Mouse (Mus musculus) midbrain, postnatal 0 days (tissue): ENCODE results near the gene Rnase12. TPM values are rescaled to one million over a fixed set of nuclear protein-coding genes. Genes with fewer than 3 reads are reported as not detected.
"Not testable (repeated sequence)": the region's sequence is repeated elsewhere in the genome, so short reads cannot be mapped to it uniquely, and the experiment has no call there.

Source experiments
- ATAC-seq: fragments of 200-750 bp; cut with Nextera tagmentation; 2 replicates; pipeline ENCODE4 v1.8.0; 2017; ENCODE audit warnings: moderate number of reproducible peaks, mild to moderate bottlenecking, moderate TSS enrichment, moderate library complexity; ENCODE audit not compliant: low FRiP score
- DNase-seq: peaks from one replicate; pipeline ENCODE4 v3.0.0-alpha.2; 2015; ENCODE audit warnings: low spot score
- H3K27ac ChIP-seq: fragments of 300-500 bp; sonication (generic); 2 replicates; pipeline ENCODE4 v1.5.1; 2014; ENCODE audit warnings: low read depth, mild to moderate bottlenecking, low read length, mixed read lengths
- H3K27me3 ChIP-seq: fragments of 300-500 bp; sonication (generic); 2 replicates; pipeline ENCODE4 v1.6.1; 2014; ENCODE audit warnings: low read length, control low read depth, mixed read lengths; ENCODE audit not compliant: insufficient read depth
- H3K36me3 ChIP-seq: fragments of 300-500 bp; sonication (generic); 2 replicates; pipeline ENCODE4 v1.6.1; 2014; ENCODE audit warnings: low read length, control low read depth, mixed read lengths; ENCODE audit not compliant: insufficient read depth
- H3K4me1 ChIP-seq: fragments of 300-500 bp; sonication (generic); 2 replicates; pipeline ENCODE4 v1.6.1; 2014; ENCODE audit warnings: mild to moderate bottlenecking, control low read depth, antibody characterized with exemption, low read length, mixed read lengths; ENCODE audit not compliant: insufficient read depth
- H3K4me2 ChIP-seq: fragments of 300-500 bp; sonication (generic); 2 replicates; pipeline ENCODE4 v1.6.1; 2014; ENCODE audit warnings: low read depth, mild to moderate bottlenecking, low read length, mixed read lengths; ENCODE audit not compliant: poor library complexity, severe bottlenecking
- H3K4me3 ChIP-seq: fragments of 300-500 bp; sonication (generic); 2 replicates; pipeline ENCODE4 v1.5.1; 2014; ENCODE audit warnings: low read depth, mild to moderate bottlenecking, low read length, moderate library complexity
- H3K9ac ChIP-seq: fragments of 300-500 bp; sonication (generic); replicated peaks from 2 replicates; pipeline ENCODE4 v1.6.1; 2014; ENCODE audit warnings: mild to moderate bottlenecking, low read length, moderate library complexity, mixed read lengths; ENCODE audit not compliant: poor library complexity, severe bottlenecking
- H3K9me3 ChIP-seq: fragments of 300-500 bp; sonication (generic); 2 replicates; pipeline ENCODE4 v1.6.1; 2016; ENCODE audit warnings: low read length, control low read depth
- CTCF ChIP-seq: IDR thresholded peaks from 2 replicates; pipeline ENCODE4 v1.5.1; 2016; ENCODE audit warnings: antibody characterized with exemption, mild to moderate bottlenecking
- WGBS: fragments of 180-500 bp; shearing (Covaris S2); extraction: QIAGEN DNeasy Blood & Tissue Kit; methylation state at CpG from one replicate; pipeline ENCODE4 v1.1.7; 2014; 5-methylcytosine and 5-hydroxymethylcytosine counted together
- polyA plus RNA-seq: library from polyadenylated mRNA; unstranded; fragments of >200 nt; fragmentation: Nextera tagmentation; extraction: Ambion mirVana; gene quantifications from 2 replicates; pipeline ENCODE4 v1.2.1, GENCODE M21; 2015
- total RNA-seq: library from RNA; depleted of rRNA; stranded (reverse); fragments of >200 nt; gene quantifications from 2 replicates; pipeline ENCODE4 v1.2.3, GENCODE M21; 2014

Rnase12 gene
- total and polyA plus RNA-seq, 2 experiments from 2014 or later: not detected

DNA sequence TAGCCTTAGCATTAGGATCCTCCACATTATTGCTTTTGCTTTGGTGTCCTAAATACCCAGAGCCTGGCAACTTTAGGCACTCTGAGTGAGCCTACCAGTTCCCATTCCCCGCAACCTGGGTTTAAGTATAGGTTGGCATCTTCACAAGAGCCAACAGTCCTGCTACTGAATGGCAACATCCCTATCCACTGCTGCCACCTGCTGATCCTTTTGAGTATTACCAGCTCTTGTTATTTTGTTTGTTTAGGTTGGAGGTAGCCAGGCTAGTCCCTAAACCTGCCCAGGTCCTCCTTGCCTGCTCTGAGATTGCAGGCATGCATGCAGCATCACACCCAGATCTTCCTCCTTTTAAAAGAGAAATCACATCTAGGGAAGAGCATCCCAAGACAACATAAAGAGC, 40.8 kb upstream of the Rnase12 start:
- H3K36me3 ChIP-seq, H3K4me1 ChIP-seq, H3K27ac ChIP-seq, H3K4me2 ChIP-seq, H3K27me3 ChIP-seq, H3K4me3 ChIP-seq, H3K9ac ChIP-seq, H3K9me3 ChIP-seq: not testable (repeated sequence)
- ATAC-seq: peak; percentile 41
- 29% methylated on average over 1 of the region's 1 CpGs for WGBS
- peak; percentile 78 for TF ChIP-seq CTCF
- DNase-seq: peak; percentile 57

DNA sequence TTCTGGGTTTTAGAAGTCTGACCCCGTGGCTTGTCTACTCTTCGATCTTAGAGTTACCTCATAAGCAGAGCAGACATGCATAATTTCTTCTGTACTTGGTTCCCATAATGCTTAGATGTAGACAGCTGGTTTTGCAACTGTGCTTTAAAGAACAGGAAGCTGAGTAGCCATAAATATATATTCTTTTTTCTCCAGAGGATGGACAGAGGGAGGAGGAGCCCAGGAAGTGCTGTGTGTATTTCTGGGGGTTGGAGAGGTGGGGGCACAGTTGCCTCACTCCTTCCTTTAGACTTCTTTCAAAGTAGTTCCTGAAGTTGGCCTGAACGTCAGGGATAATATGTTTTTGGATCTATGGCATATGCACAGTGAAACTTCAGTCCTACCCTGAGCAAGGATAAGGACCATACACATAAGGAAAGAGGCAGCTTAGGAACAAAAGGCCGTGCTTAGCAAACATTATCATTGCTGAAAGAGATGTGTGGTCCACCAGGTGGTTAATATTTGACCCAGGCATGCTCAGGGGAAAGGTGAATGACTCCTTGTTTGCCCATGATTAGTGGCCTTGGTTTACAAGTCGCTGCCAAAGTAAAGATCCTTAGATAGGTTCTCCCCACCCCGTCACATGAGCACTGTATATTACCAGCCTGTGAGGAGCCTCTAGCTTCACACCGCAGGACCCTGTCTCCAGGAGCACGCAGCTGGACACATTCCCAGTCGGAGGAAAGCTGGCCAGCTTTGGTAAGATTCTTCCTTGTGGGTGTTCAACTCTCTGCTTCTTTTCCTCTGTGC, 38.5 kb upstream of the Rnase12 start:
- Histone ChIP-seq H3K9me3 (no peaks in the 10 kb centered on the region), H3K27ac (no peak overlapping the region), H3K4me3 (no peak overlapping the region), H3K4me2 (no peak overlapping the region), H3K9ac (no peak overlapping the region), H3K27me3 (no peaks in the 10 kb centered on the region), H3K36me3 (no peaks in the 10 kb centered on the region), H3K4me1 (no peaks in the 10 kb centered on the region)
- 73% methylated on average over 9 of the region's 9 CpGs for WGBS
- ATAC-seq (no peak), DNase-seq (no peak)
- no peak for TF ChIP-seq CTCF

DNA sequence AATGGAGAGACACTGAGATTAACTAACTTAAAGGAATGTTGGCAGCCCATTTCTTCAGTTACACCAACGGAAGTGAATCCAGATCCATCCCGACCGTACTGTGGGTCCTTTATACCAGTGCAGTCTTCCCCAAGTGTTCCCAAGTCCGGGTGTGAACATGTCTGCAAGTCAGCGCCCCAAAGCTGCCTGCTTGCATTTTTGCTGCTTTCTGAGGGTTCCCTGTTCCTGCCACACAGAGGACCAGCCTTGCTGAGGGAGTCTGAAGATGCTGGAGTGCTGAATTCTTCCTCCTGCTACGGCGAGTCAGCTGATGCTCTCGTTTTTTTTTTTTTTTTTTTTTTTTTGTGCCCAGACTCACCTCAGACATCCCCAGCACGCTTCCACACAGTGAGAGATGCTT, 37.5 kb upstream of the Rnase12 start:
- H3K4me3 ChIP-seq: no peak overlapping the region

GRCm38 (mm10) chr14:51094096-51094875, 36.8 kb upstream of the Rnase12 start:
- Histone ChIP-seq H3K27ac (no peak overlapping the region), H3K4me1 (no peaks in the 10 kb centered on the region), H3K9ac (no peak overlapping the region), H3K9me3 (no peaks in the 10 kb centered on the region), H3K4me2 (no peak overlapping the region), H3K27me3 (no peaks in the 10 kb centered on the region), H3K4me3 (no peak overlapping the region), H3K36me3 (no peaks in the 10 kb centered on the region)
- WGBS: 80% methylated on average over 5 of the region's 5 CpGs
- ATAC-seq (no peak), DNase-seq (peak; percentile 6)
- no peak for TF ChIP-seq CTCF

More for the DNA sequence above, 37.5 kb upstream of the Rnase12 start:
- no peaks in the 10 kb centered on the region for H3K4me1 ChIP-seq
- DNase-seq (no peak), ATAC-seq (no peak)
- H3K27me3 ChIP-seq: no peaks in the 10 kb centered on the region
- no peaks in the 10 kb centered on the region for H3K36me3 ChIP-seq
- 74% methylated on average over 9 of the region's 9 CpGs for whole genome bisulfite sequencing
- no peaks in the 10 kb centered on the region for H3K9me3 ChIP-seq
- no peak overlapping the region for H3K4me2 ChIP-seq
- H3K9ac ChIP-seq: no peak overlapping the region
- TF ChIP-seq CTCF: no peak
- no peak overlapping the region for H3K27ac ChIP-seq

GRCm38 (mm10) chr14:51093496-51093895, 36.0 kb upstream of the Rnase12 start:
- H3K27ac ChIP-seq: no peak overlapping the region
- H3K4me3 ChIP-seq: no peak overlapping the region
- WGBS: 30% methylated on average over 3 of the region's 3 CpGs
- ATAC-seq (no peak), DNase-seq (peak; percentile 6)
- no peak overlapping the region for H3K4me2 ChIP-seq
- TF ChIP-seq CTCF: no peak
- H3K9ac ChIP-seq: no peak overlapping the region
- H3K36me3 ChIP-seq: no peaks in the 10 kb centered on the region
- H3K9me3 ChIP-seq: no peaks in the 10 kb centered on the region
- H3K4me1 ChIP-seq: no peaks in the 10 kb centered on the region
- no peaks in the 10 kb centered on the region for H3K27me3 ChIP-seq

- ATAC-seq (no peak), DNase-seq (no peak)
- H3K27ac ChIP-seq: no peak overlapping the region
- H3K9ac ChIP-seq: no peak overlapping the region
- H3K36me3 ChIP-seq: no peaks in the 10 kb centered on the region
- 57% methylated on average over 8 of the region's 8 CpGs for WGBS
- peak overlapping the region; percentile 74 for H3K4me3 ChIP-seq
- peak overlapping the region; percentile 64 for H3K4me2 ChIP-seq
- no peak for TF ChIP-seq CTCF
- H3K4me1 ChIP-seq: no peaks in the 10 kb centered on the region
- H3K9me3 ChIP-seq: no peaks in the 10 kb centered on the region
- H3K27me3 ChIP-seq: no peaks in the 10 kb centered on the region
Observed at GRCm38 (mm10) chr14:51092073-51092620, 34.7 kb upstream of the Rnase12 start.
